Mouse (Mus musculus): Measurements from ENCODE around the gene Ly6g6d.

DNA sequence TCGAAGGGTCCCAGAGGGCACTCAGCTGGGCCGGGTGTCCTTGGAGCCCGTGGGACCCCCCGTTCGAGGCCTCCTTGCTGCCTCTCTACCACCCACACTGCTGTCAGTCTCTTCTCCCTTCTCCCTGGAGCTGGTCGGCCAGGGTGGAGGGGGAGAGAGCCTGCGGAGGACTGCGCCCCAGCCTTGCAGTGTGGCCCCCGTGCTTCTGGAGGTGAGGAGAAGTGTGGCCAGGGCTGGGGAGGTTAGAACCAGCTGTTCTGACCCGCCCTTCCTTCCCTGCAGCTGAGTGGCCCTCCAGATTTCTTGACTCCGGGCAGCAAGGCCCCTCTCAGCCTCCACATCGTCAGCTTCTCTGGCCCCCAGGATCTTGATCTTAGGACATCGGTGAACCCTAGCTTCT lies 53.6 kb downstream of the Ly6g6d start:
- TF ChIP-seq POLR2A (IDR thresholded peaks at IDR 0.05; ENCODE audit: extremely low read depth, insufficient read depth, low read length), result no peak
- TF ChIP-seq CTCF (IDR thresholded peaks at IDR 0.05; ENCODE audit: low read depth, low read length), result no peak
